Mouse (Mus musculus): ENCODE results near the gene Adgrg1. TPM values are rescaled to one million over a fixed set of nuclear protein-coding genes. Genes with fewer than 3 reads are reported as not detected.
A peak's percentile ranks its signal among the peaks of the same experiment; 100 is the strongest.

Gene Adgrg1
- polyA plus RNA-seq, 1 experiment from 2014 or later: 208 TPM

DNA sequence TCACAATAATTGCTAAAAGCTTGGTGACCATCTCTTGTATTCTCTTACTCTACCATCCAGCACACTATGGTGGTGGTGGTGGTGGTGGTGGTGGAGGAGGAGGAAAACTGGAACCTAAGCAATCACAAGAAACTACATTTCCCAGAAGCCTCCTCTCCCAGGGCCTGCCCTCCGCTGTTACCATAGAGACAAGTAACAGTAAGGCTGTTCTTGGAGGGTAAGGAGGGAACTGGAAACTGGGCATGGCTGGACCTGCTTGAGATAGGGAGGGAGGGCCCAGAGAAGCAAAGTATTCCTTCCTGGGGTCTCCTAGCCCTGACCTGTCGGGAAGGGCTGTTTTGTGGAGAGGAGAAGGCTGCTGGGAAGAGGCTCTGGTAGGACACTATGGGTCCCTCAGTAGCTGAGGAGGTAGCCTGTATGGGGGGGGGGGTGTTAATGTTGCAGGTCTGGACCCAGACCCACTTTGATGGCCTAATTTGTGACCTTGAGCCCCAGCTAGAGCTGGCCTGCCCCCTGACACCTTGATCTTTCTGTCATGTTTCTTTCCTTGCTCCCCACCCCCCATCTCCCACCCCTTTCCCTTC, 80.5 kb downstream of the Adgrg1 start, which contains the start of gene Drc7:
Drc7 (plus strand) TSS at position 177 of the 584 bp plus-strand sequence.
- Histone ChIP-seq H3K4me2 (replicated peaks) (no peak within 1 kb of the TSS), H3K4me3 (no peak within 1 kb of the TSS), H3K4me1 (no peaks in the 10 kb centered on the region), H3K9ac (no peak within 1 kb of the TSS), H3K36me3 (no peaks in the 10 kb centered on the region), H3K27ac (no peak within 1 kb of the TSS), H3K9me3 (no peaks in the 10 kb centered on the region), H3K27me3 (replicated peaks) (no peaks in the 10 kb centered on the region)
- ATAC-seq (ENCODE audit: low FRiP score, low read depth): peak; percentile 85
- WGBS: 31% methylated on average over 2 of the region's 2 CpGs

DNA sequence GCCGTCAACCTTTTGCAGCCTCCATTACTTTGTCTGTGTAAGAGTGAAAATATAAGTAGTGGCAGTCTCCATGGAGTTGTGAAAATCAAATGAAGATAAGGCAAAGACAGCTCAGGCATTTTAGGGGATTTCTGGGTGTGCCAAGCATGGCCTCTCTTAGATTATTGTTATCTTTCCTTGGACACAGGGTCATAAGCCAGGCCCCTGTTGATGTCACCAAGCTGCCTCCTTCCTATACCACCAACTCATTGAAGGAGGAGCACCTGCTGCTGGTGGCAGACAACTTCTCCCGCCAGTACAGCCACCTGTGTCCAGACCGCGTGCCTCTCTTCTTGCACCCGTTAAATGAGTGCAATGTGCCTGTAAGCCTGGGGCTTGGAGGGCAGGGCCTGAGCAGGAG, 81.9 kb downstream of the Adgrg1 start:
- H3K4me2 ChIP-seq (replicated peaks): no peak overlapping the region
- H3K27me3 ChIP-seq (replicated peaks): no peaks in the 10 kb centered on the region
- H3K27ac ChIP-seq: no peak overlapping the region
- H3K9ac ChIP-seq: no peak overlapping the region
- H3K36me3 ChIP-seq: no peaks in the 10 kb centered on the region
- no peaks in the 10 kb centered on the region for H3K9me3 ChIP-seq
- 86% methylated on average over 5 of the region's 5 CpGs for WGBS
- H3K4me3 ChIP-seq: no peak overlapping the region
- H3K4me1 ChIP-seq: no peaks in the 10 kb centered on the region
- no peak for ATAC-seq (ENCODE audit: low FRiP score, low read depth)

DNA sequence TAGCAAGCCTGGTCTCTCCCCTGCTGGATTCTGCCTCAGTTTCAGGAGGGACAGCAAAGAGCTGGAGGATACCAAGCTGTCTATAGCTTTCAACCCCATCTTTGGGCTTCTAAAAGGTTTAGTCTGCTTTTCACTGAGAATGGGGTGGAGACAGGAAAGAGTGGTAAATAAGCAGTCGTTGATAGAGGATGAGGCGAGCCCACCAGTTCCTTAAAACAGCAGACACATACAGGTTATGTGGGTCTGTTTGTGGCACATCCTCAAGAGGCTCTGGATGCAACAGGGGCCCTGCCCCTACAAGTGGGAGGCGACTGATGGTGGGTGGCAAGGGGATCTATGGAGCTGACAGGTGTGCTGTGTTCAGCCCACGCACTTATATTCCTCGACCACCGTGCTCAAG, 84.1 kb downstream of the Adgrg1 start:
- ATAC-seq (ENCODE audit: low FRiP score, low read depth): no peak
- Histone ChIP-seq H3K9me3 (no peaks in the 10 kb centered on the region), H3K36me3 (no peaks in the 10 kb centered on the region), H3K4me1 (no peaks in the 10 kb centered on the region), H3K27me3 (replicated peaks) (no peaks in the 10 kb centered on the region), H3K4me2 (replicated peaks) (no peak overlapping the region), H3K4me3 (no peak overlapping the region), H3K27ac (no peak overlapping the region), H3K9ac (no peak overlapping the region)
- 84% methylated on average over 6 of the region's 6 CpGs for WGBS

DNA sequence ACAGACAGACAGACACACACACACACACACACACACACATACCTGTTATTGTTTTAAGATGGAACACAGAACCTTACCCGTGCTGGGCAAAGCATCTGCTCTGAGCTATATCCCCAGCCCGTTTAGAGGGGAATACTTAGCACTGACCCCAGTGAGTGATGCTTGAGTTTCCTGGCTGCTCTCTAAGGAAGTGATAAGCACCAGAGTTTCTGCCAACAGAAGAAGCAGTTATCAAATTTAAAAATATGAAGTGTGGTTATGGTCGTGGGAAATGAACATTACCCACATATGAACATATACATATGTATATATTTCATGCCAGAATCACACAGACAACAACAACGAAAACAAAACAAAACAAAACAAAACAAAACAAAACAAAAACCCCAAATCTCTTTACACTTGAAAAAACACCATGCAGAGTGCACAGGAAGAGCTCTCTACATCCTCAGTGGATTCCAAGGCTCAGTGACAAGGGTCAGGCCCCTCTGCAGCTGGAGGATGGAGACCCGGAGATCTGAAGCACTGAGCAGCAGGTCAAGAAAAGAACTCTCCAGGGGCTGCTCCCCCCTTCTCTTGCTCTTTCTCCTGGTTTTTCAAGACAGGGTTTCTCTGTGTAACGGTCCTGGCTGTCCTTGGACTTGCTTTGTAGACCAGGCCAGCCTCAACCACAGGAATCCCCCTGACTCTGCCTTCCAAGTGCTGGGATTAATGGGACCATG, 85.4 kb downstream of the Adgrg1 start:
- 71% methylated on average over 6 of the region's 6 CpGs for WGBS

More for the DNA sequence above, 85.4 kb downstream of the Adgrg1 start:
- Histone ChIP-seq H3K27me3 (replicated peaks) (no peaks in the 10 kb centered on the region), H3K9me3 (no peaks in the 10 kb centered on the region), H3K4me2 (replicated peaks) (no peak overlapping the region), H3K4me3 (no peak overlapping the region), H3K36me3 (no peaks in the 10 kb centered on the region), H3K9ac (no peak overlapping the region), H3K4me1 (no peaks in the 10 kb centered on the region), H3K27ac (no peak overlapping the region)
- no peak for ATAC-seq (ENCODE audit: low FRiP score, low read depth)

Other genes starting within 250 kb of the Adgrg1 start
- gene Ccl22, start 229.2 kb upstream of the Adgrg1 start, polyA plus RNA-seq (2016; fragmentation: Nextera tagmentation; extraction: Ambion mirVana): not detected in 2 replicates
- 7.5 and 9.4 TPM in 2 replicates for gene Cx3cl1, start 202.7 kb upstream of the Adgrg1 start, polyA plus RNA-seq (2016; fragmentation: Nextera tagmentation; extraction: Ambion mirVana)
- gene Ccl17, start 164.3 kb upstream of the Adgrg1 start, polyA plus RNA-seq (2016; fragmentation: Nextera tagmentation; extraction: Ambion mirVana): not detected in 2 replicates
- gene Coq9, start 136.4 kb upstream of the Adgrg1 start, polyA plus RNA-seq (2016; fragmentation: Nextera tagmentation; extraction: Ambion mirVana): 52.3 and 57.6 TPM in 2 replicates
- gene Ciapin1, start 136.4 kb upstream of the Adgrg1 start, polyA plus RNA-seq (2016; fragmentation: Nextera tagmentation; extraction: Ambion mirVana): 190 and 193 TPM in 2 replicates
- 130 and 143 TPM in 2 replicates for gene Polr2c, start 117.3 kb upstream of the Adgrg1 start, polyA plus RNA-seq (2016; fragmentation: Nextera tagmentation; extraction: Ambion mirVana)
- gene Dok4, start 98.4 kb upstream of the Adgrg1 start, polyA plus RNA-seq (2016; fragmentation: Nextera tagmentation; extraction: Ambion mirVana): 32.7 and 41.8 TPM in 2 replicates
- 18.1 and 18.9 TPM in 2 replicates for gene Ccdc102a, start 56.7 kb upstream of the Adgrg1 start, polyA plus RNA-seq (2016; fragmentation: Nextera tagmentation; extraction: Ambion mirVana)
- gene Adgrg5, start 51.1 kb upstream of the Adgrg1 start, polyA plus RNA-seq (2016; fragmentation: Nextera tagmentation; extraction: Ambion mirVana): 0.06 and 0.16 TPM in 2 replicates
- gene Adgrg3, start 42.9 kb downstream of the Adgrg1 start, polyA plus RNA-seq (2016; fragmentation: Nextera tagmentation; extraction: Ambion mirVana): 2.4 and 2.6 TPM in 2 replicates
- 0.09 and 0.13 TPM in 2 replicates for gene Drc7, start 80.4 kb downstream of the Adgrg1 start, polyA plus RNA-seq (2016; fragmentation: Nextera tagmentation; extraction: Ambion mirVana)
- 32.0 and 38.7 TPM in 2 replicates for gene Katnb1, start 106.4 kb downstream of the Adgrg1 start, polyA plus RNA-seq (2016; fragmentation: Nextera tagmentation; extraction: Ambion mirVana)
- 12.8 and 15.0 TPM in 2 replicates for gene Kifc3, start 228.1 kb downstream of the Adgrg1 start, polyA plus RNA-seq (2016; fragmentation: Nextera tagmentation; extraction: Ambion mirVana)

Measured in neural tube, embryonic 12.5 days (tissue).